Mouse (Mus musculus): ENCODE measurements around the gene Dll4.

Gene Dll4

DNA sequence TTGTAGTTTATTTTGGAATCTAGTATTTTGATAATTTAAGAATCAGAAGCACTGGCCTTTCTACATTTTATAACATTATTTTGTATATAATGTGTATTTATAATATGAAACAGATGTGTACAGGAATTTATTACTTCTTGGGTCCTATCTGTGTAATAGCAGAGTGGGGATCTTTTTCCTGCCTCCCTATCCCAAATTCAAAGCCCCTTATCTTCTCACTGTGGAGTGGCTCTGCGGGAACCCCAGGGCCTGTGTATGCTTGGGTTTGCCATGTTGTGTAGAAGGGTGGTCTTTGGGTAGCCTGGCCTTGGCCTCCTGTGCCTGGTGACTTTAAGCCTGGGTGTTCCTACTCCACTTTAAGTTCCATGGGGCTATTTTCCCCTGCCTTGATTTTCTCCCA is 10.0 kb downstream of the Dll4 start:
- DNase-seq, result no peak

DNA sequence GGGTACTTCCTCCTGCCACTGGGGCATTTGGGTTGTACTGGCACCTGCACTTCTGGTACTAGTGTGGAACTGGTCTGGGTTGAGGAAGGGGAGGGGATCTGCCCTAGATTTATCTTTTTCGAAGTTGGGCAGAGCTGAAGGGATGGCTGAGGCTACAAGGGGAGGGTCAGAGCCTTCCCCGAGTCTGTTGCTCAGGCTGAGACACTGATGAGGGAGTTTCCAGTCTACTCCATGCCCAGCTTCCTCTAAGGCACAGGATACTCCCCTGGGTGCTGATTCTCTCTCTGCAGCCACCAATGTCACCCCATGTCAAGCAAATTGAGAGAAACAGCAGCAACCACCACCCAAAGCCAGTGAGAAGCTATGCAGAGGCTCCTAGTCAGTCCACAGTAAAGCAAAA is 10.4 kb downstream of the Dll4 start:
- no peak for DNase-seq

DNA sequence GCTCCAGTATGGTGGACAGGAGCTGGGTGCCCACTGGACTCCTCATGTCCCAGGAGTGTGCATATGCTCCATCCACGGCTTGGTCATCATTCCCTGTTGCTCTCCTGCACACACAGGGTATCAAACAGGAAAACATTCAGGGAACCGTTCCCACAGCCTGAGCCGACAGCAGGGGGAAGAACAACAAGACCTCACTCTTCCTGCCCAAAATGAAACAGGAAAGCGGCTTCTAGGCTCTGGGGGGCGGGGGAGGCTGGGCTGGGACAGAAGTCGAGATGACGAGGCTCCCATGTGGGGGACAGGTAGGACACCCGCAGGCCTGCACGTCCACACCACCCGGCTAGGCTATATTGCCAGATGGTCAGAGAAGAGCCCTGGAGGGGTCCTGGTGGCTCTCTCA is 10.9 kb downstream of the Dll4 start:
- DNase-seq, result peak; percentile 30

DNA sequence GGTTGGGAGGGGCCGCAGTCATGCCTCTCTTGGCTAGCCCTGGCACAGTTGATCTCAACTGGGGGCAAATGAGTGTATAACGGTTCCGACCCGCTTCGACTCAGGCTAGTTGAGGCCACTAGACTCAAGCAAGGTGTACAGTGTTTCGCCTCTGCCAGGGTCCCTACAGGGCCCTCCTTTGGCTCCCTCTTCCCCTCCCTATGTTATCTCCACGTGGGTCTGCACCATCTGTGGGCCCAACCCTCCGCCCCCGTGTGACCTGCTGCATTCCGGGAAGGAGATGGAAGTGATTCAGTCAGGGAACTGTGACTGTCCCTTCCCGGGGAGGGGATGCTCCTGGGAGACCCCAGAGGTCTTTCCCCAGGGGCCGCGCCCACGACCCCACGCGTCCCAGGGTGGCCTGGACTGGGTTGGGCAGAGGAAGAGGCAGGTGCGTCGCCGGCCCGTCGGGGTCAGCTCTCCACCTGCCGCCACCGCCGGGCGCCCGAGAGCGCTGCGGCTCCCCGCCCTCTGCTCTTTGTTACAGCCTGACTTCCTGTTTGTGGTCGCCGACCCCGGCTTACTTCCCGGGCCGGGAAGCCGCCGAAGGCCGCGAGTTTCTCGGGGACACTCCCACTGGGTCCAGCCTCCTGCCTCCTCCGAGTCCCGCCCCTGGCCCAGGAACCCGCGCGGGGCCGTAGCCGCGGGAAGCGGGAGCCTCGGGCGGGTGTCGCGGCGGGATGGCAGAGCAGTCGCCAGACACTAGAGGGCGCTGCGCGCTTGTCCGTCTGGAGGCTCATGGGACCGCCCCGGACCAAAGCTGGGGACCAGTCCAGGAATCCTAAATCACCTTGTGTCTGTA is 12.1 kb downstream of the Dll4 start:
- DNase-seq, result peak; percentile 91

DNA sequence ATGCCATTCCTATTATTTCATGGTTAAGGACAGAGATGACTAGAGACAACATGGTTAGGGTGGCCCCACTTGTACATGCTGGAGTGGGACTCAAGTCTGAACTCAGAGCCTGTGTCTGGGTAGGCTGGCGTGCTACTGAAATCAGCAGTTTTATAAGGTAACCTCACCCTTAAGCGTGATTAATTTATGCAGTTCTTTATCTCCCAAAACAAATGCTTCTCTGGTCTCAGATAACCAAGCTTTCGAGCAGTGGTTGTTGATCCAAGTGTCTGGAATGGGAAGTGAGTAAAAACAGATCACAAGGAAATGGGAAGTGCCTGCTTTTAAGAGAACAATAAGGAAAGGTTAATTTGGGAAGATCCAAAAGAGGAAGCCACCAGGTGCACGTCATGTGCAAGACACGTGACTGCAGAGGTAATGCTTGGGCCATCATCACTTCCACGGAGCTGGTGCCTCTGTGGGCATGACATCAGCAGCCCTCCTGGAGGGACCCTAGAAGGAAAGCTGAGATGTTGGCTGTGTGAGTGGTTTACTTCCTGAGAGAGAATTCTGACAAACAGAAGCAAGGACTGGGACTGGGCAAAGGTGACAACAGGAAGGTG is 19.1 kb downstream of the Dll4 start:
- no peak for DNase-seq

DNA sequence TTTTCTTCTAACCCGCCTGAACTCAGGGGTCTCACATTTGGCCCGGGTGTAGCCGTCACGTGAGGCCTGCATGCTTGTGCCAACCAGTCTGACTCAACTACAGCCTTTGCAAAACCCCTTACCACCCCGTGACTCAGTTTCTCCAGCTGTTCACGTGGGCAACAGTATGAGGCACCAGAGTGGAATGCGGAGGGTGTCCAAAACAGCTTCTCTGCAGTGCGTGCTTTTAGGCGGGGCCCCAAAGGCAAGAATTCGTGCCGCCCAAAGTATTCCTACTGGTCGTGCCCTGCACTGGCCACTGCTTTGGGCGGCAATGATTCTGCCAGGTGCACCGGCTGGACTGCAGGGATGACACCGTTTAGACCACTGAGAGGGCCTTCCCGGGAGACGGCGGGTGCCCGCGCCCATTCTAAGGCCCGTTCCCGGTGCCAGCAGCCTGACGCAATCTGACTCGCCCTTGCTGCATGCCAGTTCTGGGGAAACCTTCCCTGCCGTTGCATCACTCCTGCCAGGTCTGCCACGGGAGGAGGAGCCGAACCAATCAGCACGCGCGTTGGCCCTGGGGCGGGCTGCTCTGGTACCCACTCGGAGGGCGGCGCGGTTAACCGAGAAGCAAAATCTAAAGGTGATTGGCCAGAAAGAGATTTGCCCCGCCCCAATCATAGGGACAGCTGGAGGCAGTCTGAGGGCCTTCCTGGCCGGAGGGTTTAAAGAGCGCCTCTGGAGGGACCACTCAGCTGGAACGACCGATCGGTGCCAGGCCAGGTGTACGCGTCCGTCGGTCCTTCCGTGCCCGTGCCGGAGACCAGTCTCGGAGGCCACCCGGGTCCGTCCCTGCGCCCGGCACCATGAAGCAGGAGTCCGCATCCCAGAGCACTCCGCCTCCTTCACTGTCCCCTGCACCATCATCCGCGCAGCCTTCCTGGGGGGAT is 25.2 kb downstream of the Dll4 start, which contains the start of gene Chac1:
TSS of gene Chac1 (plus strand) at position 675 of the 932 bp plus-strand sequence.
- DNase-seq, result peak; percentile 73

DNA sequence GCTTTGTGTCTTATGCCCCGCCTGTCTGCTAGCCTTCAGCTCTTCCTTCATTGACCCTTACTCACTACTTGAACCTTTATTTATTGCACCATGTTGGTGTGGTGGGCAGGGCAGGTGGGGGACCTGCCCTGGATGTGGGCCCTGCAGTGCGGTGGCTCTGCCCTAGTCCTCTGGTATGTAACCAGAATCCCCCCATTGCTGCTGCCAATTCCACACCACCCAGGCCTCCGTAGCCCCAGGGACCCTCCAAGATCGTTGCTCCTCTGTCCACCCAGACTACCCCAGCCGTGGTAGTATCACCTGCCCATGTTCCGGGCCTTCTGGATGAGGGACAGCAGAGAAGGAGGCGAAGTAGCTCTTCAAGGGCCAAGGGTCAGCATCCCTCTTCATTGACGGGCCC is 28.1 kb downstream of the Dll4 start:
- no peak for DNase-seq

DNA sequence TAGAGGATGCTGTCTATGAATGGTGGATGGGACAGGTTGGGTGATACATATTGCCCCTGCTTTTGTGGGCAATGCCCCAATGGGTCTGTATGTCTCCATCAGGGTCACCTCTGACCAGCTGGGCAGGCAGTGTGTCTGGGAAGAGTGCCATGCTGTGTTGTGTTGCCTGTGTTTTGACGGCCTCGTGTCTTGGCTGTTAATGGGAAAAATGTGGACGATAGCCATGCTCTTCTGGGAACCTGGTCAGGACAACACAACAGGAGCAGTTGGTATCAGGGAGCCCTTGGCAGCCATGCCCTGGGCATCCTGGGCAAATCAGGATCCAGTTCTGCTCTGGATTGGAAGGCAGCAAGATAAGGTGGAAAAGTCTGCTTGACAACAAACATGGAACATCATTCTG is 29.5 kb downstream of the Dll4 start:
- no peak for DNase-seq

DNA sequence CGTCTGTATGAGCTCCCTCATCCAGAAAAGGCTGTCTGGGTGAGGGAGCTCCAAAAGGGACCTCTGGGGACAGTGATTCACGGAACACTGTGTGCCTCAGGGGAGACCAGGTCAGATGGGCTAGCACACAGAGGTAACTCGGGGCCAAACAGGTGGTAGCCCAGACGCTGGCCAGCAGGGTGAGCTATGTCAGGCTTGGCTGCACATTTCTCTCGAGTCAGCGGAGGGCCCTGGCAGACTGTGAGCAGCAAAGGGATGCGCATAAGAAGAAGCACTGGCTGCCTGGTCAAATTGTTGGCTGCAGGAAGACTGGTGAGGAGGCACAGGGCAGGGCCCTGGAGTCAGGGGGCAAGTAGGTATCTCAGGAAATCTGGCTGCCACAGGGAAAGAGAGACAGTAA is 30.1 kb downstream of the Dll4 start:
- DNase-seq, result no peak

DNA sequence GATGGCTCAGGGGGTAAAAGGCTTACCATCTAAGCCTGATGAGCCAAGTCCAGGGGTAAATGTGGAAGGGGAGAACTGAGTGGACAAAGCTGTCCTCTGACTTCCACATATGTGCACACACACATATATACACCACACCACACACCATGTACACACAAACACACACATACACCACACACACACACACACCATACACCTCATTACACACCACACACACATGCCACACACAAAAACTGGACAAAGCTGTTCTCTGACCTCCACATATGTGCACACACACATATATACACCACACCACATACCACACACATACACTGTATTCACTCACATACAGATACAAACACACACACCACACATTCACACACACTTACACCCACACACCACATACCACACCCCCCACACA is 30.7 kb downstream of the Dll4 start:
- no peak for DNase-seq

DNA sequence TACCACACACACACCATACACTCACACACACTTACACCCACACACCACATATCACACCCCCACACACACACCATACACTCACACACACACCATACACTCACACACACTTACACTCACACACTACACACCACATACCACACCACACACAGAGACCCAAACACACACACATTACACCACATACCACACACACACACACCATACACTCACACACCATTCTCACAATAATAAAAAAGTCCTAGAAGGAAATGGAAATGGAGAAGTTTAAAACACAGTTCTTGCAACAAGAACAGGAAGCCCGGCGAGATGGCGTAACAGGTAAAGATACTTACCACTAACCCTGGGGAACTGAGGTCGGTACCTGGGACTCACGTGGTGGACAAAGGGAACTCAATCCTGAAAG is 31.2 kb downstream of the Dll4 start:
- no peak for DNase-seq

DNA sequence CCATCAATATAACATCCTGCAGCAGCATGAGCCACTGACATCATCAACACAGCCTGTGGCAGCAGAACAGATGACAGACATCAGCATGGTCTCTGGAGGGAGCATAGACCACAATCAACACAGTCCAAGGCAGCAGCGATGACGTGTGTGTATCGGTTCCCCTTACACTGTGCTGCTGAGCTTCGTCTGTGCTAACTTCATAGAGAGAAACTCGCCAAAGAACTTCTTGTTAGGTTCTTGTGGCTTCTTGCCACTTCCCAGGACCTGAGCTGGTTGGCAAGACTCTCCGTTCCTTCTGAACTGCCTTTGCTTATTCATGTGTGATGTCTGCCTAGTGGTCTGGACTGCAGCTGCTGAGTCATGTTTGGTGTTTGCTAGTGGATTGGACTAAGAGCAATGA is 32.7 kb downstream of the Dll4 start:
- DNase-seq, result no peak

DNA sequence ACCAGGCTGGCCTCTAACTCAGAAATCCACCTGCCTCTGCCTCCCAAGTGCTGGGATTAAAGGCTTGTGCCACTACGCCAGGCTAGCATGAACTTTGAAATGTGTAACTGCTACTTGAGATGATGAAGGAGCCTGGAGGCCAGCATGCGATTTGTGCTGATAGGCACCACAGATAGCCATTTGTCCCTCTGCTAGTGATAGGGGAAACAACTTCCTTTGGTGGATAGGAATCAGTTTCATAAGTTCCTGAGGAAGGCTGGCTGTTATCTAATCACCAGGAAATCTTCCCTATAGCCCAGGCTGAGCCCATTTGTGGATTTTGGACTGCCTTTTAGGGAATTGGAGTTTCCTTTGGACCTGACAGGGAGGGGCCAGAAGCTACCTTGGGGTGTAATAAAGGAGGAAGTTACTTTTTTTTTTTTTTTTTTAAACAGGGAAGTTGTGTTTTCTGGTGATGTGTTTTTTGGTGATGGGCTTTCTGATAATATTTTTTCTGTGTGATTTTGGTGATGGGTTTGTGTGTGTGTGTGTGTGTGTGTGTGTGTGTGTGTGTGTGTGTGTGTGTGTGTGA is 34.2 kb downstream of the Dll4 start:
- DNase-seq, result no peak

DNA sequence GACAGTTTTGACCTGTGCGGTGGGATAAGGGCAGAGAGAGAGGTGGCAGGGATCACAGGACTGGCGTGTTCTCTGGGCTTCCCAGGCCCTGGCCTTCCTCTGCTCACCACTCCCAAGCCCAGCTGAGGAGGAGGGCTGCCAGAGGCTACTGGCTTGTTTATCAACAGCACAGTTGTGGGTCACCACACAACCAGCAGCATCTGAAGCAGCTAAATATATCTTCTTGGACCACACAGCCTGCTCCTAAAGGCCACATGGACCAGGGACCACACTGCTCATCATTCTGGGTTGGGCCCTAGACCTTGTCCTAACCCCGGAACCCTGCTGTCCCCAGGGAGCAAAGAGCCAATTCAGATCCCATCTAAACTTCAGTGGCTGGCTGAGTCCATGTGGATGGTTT is 39.4 kb downstream of the Dll4 start:
- no peak for DNase-seq

DNA sequence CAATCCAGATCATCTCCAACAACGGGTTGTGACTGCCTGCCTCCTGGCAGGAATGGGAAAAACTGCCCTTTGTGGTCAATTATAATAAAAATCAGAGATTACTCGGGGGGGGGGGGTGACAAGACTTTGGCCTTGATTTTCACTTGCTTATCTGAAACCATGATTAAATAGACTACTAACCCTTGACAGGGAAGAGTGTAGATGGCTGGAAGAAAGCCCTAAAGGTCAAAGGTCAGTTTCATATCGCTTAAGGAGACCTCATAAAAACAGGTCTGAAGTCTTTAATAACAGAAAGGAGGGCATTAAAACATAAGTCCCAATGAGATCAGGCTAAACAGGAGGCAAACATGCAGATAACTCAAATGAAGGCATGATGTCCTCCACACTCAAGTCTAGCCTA is 41.8 kb downstream of the Dll4 start:
- no peak for DNase-seq

DNA sequence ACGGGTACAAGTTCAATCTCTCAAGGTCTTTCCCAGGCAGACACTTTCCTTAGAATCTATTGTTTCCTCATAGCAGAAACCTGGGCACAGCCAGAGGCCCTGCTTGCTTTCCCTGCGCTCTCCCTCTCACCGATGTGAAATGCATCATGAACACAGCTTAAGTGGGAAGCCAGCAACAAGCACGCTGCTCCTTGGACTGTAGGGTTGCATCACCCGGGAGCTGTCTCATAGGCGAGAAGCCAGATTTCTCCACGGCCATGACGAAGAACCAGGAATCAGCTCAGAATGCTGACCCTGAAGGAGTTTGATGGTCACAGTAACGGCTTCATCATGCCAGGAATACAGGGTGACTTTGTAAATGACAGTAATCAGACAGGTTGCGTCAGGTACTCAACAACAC is 44.5 kb downstream of the Dll4 start:
- DNase-seq, result no peak

DNA sequence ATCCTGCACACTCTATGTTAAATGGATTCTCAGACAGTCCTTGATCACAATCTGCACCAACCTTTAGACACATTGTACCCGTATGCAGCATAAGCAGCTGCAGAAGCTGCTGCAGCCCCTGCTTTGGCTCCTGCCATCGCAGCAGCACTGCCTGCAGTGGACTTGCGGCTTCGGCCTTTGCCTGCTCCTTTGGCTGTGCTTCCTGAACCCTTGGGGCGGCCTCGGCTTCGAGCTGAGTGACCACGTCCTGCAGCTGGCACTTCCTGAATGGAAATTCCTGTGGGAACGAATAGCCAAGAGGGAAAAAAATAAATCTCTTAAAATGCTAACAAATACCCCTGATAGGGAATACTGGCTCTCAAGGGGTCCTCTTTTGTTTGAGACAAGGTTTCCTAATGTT is 51.7 kb downstream of the Dll4 start:
- DNase-seq, result no peak

DNA sequence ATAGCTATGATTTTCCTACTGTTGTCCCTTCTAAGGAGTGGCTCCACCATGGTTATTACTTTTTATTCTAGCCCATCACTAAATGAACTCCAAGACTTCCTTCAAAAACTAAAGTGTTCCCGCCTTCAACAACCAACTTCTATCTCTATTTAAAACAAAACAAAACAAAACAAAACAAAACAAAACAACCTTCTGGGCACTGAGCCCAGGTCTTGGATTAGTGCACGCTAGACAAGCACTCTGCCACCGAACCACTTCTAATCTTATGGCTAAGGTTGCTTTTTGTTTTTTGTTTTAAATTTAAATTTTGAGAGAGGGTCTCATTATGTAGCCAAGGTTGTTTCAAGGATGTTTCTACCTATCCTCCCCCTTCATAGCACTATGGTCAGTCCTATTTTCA is 52.2 kb downstream of the Dll4 start:
- no peak for DNase-seq

DNA sequence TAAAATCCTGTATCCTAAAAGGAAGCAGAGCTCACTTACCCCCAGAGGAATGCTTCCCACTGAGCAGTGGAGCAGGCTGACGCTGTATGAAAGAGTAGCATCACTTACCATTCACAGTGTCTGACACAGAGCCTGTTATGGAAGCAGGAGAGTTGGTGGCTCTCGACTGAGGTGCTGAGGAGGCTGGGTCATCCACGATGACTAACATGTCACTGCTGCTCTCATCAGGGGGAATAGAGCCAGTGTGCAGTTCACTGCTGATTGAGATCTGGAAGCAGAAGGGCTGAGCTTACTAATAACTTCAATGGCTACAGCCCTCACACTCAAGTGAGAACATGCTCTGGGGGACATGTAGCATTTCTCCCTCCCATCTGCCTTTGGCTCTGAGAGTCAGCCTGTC is 53.9 kb downstream of the Dll4 start:
- DNase-seq, result no peak
